Mouse (Mus musculus): ENCODE measurements at regions not wholly inside any gene's neighbourhood (a gene's known extent, or its start where the extent isn't known, plus 50 kb on each side); places are given as distances from the start of the nearest gene placed in this dataset.

DNA sequence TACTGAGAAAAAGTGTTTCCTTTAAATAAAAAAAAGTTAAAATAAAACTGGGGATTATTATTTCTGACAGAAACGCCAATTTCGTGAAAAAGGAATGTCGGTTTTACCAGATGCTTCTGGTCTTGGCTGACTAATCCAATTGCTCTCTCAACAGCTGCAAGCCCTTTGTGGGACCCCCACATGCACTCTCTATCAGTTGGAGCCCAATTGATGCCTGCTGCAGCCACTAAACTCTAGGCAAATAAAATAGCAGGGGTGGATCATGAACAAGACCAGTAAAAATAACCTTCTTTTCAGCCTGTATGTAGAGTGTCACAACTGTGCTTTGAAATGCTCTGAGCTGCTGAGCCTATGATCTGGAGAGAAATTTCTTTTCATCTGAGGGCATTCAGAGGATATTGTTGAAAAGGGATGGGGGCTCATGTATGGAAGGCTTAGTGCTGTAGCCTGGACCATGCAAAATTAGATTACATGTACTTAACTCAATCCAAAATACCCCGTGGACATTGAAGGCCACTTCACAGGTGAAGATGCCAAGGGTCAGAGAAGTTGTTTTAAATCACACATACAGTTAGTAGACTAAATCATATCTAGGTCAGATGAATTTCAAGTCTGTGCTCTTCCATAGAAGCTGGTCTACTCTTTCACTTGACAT is 117.0 kb upstream of the Cep162 start:
- H3K36me3 ChIP-seq (replicated peaks; ENCODE audit: low read length), result no peaks in the 10 kb centered on the region
- no peaks in the 10 kb centered on the region for H3K4me1 ChIP-seq
- H3K4me3 ChIP-seq (replicated peaks), result no peak overlapping the region
- H3K27me3 ChIP-seq (replicated peaks), result no peaks in the 10 kb centered on the region
- TF ChIP-seq FLI1 (IDR thresholded peaks at IDR 0.05; ENCODE audit: low read length), result no peak
- no peak for TF ChIP-seq GATA1 (IDR thresholded peaks at IDR 0.05; ENCODE audit: borderline replicate concordance, low read length)
- H3K9me3 ChIP-seq, result no peaks in the 10 kb centered on the region

DNA sequence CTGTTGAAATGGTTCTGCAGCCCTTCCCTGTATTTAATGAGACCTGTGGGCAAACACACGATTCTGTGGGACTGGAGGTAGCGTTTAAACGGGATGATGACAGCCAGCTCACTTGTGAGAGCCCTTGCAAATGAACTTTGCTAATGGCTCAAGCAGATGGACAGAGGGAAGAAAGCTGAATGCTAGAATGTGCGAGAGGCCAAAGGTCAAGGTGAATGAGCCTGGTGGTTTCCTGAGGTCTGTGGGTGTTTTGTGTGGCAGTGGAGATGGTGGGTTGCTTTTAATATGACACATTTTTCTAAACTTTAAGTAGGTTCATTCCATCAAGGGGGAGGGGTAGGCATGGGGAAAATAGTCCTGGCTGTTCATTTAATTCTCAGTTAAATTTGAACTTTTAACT is 113.7 kb upstream of the Cep162 start:
- Histone ChIP-seq H3K9me3 (0 out of 2 replicates have a peak, but pooled peaks cover 4% of the 10 kb centered on the region), H3K27me3 (replicated peaks) (no peaks in the 10 kb centered on the region), H3K4me3 (replicated peaks) (no peak overlapping the region), H3K4me1 (no peaks in the 10 kb centered on the region), H3K36me3 (replicated peaks; ENCODE audit: low read length) (no peaks in the 10 kb centered on the region)
- no peak for TF ChIP-seq FLI1 (IDR thresholded peaks at IDR 0.05; ENCODE audit: low read length)
- TF ChIP-seq GATA1 (IDR thresholded peaks at IDR 0.05; ENCODE audit: borderline replicate concordance, low read length), result no peak

DNA sequence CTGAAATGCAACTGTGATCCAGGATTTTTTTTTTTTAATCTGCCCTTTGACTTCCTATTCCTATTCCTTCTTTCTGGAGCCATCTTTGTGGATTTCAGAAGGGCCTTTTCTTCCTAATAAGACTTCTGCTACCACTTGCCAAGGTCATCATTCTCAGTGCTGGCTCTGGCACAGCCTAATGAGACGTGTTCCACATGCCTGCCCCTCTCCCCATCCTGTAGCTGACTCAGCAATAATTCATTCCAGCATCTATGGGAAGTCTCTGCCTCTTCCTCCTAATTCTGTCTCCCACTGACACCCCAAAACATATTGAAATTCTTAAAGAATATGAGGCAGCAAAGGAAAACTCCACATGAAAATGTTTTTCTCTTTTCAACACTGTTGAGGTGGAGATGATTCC is 91.7 kb upstream of the Cep162 start:
- Histone ChIP-seq H3K27me3 (replicated peaks) (no peaks in the 10 kb centered on the region), H3K36me3 (replicated peaks; ENCODE audit: low read length) (no peaks in the 10 kb centered on the region), H3K4me1 (no peaks in the 10 kb centered on the region), H3K4me3 (replicated peaks) (no peak overlapping the region), H3K9me3 (peaks cover 20% of the 10 kb centered on the region; the same call in 1 of the 2 replicates)
- TF ChIP-seq FLI1 (IDR thresholded peaks at IDR 0.05; ENCODE audit: low read length) (no peak), GATA1 (IDR thresholded peaks at IDR 0.05; ENCODE audit: borderline replicate concordance, low read length) (no peak)

DNA sequence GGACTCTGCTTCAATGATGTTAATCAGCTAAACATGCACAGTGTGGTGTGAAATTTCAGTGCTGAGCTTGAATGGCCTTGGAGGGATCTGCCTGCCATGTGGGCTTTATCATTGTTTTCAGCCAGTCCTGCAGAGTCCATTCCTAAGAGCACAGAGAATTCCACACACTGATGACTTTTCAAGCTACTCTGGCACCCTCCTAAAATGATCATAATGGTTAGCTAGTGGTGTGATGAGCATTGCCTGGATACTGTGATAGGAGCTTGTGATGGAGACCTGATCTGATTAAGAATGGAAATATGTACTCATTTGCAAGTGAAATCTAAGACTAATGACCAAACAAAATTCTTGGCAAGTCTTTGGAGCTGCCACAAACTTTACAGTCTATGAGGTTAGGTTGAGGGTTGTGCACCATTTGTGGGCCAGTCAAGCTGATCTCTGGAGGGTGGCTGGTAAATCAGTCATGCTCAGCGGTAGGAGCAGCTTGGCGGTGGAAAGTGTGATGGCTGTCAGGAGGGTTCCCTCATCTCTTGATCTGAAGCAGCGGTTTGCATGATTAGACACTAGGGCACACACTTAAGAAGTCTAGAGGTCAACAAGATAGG is 91.0 kb upstream of the Cep162 start:
- H3K27me3 ChIP-seq (replicated peaks), result no peaks in the 10 kb centered on the region
- H3K4me3 ChIP-seq (replicated peaks), result no peak overlapping the region
- H3K36me3 ChIP-seq (replicated peaks; ENCODE audit: low read length), result no peaks in the 10 kb centered on the region
- no peaks in the 10 kb centered on the region for H3K4me1 ChIP-seq
- peaks cover 20% of the 10 kb centered on the region; the same call in 1 of the 2 replicates for H3K9me3 ChIP-seq
- TF ChIP-seq GATA1 (IDR thresholded peaks at IDR 0.05; ENCODE audit: borderline replicate concordance, low read length), result no peak
- TF ChIP-seq FLI1 (IDR thresholded peaks at IDR 0.05; ENCODE audit: low read length), result no peak

DNA sequence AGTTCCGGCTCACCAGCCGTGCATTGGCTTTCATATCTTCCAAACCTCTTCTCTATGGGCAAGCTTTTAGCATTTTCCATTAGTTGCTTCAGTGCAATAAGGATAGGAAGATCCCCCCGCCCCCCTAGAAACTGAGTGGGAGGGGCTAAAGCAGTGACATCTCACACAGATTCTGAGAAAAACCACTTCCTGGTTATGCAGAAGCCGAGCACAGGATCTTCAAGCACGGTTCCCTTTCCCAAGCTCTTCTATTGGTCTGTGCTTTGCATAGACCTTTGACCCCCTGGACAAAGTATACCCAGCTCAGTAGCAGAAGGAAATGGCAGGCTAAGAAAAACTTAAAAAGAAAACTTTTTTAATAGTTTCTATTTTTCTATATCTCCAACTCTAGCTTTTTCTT is 86.1 kb upstream of the Cep162 start:
- H3K36me3 ChIP-seq (replicated peaks; ENCODE audit: low read length), result no peaks in the 10 kb centered on the region
- H3K4me1 ChIP-seq, result no peaks in the 10 kb centered on the region
- H3K27me3 ChIP-seq (replicated peaks), result no peaks in the 10 kb centered on the region
- H3K4me3 ChIP-seq (replicated peaks), result no peak overlapping the region
- H3K9me3 ChIP-seq, result peaks cover 5% of the 10 kb centered on the region; the same call in 1 of the 2 replicates
- TF ChIP-seq FLI1 (IDR thresholded peaks at IDR 0.05; ENCODE audit: low read length), result no peak

DNA sequence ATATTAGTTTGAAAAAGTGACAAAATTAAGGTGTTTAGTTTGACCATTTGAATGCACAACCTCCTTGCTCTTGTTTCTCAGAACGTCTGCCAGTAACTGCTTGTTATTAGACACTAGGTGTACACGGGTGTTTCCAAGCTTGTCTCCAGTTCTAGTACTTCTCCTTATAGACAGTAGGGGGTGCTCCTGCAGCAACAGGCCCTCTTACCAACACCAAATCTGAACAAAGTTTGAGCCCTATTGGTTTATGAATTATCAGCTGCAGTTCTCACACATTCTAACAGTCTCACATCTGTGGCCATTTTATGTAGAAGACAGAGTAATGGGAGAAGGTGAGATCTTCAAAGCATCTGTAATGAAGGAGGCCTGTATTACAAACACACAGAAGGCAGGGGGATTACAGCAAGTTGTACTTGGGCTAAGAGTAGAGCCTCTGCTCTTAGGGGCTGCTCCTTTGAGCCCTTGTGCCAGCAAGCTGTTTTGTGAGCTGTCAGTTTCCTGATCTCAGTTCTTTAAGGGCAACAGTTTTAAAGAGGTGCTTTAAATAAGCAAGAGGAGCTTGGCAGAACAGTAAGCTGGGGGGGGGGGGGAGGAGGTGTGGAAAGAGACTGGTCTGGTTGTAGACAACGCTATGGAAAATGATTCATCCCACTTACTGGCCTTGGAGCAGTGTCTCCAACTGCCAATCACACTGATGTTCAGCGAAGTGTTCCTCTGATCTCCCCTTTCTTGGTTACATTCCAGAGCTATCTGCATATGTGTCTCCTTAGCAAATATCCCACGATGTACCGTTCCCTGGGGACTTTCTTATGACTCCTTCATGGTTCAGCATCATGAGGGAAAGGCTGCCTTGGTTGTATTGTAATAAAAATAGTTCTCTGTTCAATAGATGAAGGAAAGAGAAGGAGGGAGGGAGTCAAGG is 71.3 kb upstream of the Cep162 start:
- no peaks in the 10 kb centered on the region for H3K27me3 ChIP-seq (replicated peaks)
- H3K4me3 ChIP-seq (replicated peaks), result no peak overlapping the region
- no peaks in the 10 kb centered on the region for H3K9me3 ChIP-seq
- no peaks in the 10 kb centered on the region for H3K4me1 ChIP-seq
- TF ChIP-seq GATA1 (IDR thresholded peaks at IDR 0.05; ENCODE audit: borderline replicate concordance, low read length) (no peak), FLI1 (IDR thresholded peaks at IDR 0.05; ENCODE audit: low read length) (no peak)
- H3K36me3 ChIP-seq (replicated peaks; ENCODE audit: low read length), result no peaks in the 10 kb centered on the region

DNA sequence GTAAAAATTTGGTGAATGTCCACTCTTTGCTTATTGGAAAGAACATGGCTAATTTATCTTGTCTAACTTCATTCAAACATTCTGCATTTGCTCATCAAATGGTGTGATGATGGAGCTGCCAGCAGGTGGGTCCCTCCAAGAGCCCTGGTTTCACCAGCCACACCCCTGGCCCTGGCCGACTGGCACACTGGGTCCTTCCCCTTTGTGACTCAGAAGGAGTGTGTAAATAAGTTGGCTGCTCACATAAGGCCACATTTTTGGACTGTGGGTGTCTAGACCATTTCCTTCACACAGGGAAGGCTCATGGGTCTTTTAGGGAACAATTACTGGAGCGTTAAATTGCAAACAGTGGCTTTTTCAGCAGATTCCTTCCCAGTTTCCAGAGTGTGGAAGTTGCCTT is 68.4 kb upstream of the Cep162 start:
- Histone ChIP-seq H3K36me3 (replicated peaks; ENCODE audit: low read length) (no peaks in the 10 kb centered on the region), H3K27me3 (replicated peaks) (no peaks in the 10 kb centered on the region), H3K4me1 (no peaks in the 10 kb centered on the region), H3K4me3 (replicated peaks) (no peak overlapping the region), H3K9me3 (peaks cover 8% of the 10 kb centered on the region)
- TF ChIP-seq GATA1 (IDR thresholded peaks at IDR 0.05; ENCODE audit: borderline replicate concordance, low read length), result no peak
- TF ChIP-seq FLI1 (IDR thresholded peaks at IDR 0.05; ENCODE audit: low read length), result no peak

DNA sequence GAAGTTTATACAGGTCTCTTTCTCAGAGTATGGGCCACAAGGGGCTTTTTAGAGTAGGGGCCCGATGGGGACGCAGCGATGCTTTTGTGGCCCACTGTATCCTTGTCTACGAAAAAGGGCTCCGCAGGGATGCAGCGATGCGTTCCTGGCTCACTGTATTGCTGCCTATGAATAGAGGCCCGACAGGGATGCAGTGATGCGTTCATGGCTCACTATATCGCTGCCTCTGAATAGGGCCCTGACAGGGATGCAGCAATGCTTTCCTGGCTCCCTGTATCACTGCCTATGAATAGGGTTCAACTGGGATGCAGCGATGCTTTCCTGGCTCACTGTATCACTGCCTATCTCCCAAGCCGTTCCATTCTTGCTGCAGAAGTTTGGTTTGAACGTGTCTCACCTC is 65.4 kb upstream of the Cep162 start:
- H3K36me3 ChIP-seq (replicated peaks; ENCODE audit: low read length), result no peaks in the 10 kb centered on the region
- TF ChIP-seq GATA1 (IDR thresholded peaks at IDR 0.05; ENCODE audit: borderline replicate concordance, low read length) (no peak), FLI1 (IDR thresholded peaks at IDR 0.05; ENCODE audit: low read length) (no peak)
- H3K4me1 ChIP-seq, result no peaks in the 10 kb centered on the region
- H3K27me3 ChIP-seq (replicated peaks), result no peaks in the 10 kb centered on the region
- no peak overlapping the region for H3K4me3 ChIP-seq (replicated peaks)
- peaks cover 8% of the 10 kb centered on the region for H3K9me3 ChIP-seq

DNA sequence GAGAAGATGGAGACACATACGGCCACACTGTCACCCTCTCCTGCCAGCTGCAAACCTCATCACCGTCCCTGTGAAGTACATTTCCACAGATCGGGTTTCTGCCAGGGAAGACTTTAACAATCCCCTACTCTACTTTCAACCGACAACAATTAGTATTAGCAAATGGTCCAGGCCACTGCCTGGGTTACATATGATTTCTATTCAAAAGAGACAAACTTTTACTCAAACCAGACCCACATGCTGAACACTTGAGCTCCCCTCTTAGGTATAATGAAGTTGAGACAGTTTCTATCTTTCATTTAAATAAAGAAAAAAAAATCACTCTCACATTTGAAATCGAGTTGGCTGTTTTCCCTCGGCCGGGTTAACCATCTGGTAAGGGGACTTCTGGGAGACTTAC is 63.4 kb upstream of the Cep162 start:
- no peak overlapping the region for H3K4me3 ChIP-seq (replicated peaks)
- peaks cover 11% of the 10 kb centered on the region for H3K9me3 ChIP-seq
- TF ChIP-seq FLI1 (IDR thresholded peaks at IDR 0.05; ENCODE audit: low read length) (no peak), GATA1 (IDR thresholded peaks at IDR 0.05; ENCODE audit: borderline replicate concordance, low read length) (no peak)
- no peaks in the 10 kb centered on the region for H3K27me3 ChIP-seq (replicated peaks)
- H3K4me1 ChIP-seq, result no peaks in the 10 kb centered on the region
- no peaks in the 10 kb centered on the region for H3K36me3 ChIP-seq (replicated peaks; ENCODE audit: low read length)

DNA sequence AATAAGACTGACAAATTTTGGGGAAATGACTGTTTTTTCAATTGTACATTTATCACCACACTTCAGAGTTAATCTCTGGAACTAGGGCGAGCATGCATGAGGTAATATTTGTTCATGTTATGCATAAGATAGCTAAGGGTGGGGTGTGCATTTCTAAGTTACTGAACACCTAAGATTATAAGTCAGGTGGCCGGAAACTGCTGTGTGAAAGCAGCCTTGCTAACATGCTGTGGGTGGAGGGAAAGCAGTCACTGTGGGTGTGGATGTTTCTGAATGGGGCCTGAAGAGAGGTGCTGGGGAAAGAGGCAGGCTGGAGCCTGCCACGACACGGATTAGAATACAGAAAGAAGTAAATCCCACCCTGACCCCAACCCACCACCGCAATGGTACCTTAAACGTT is 54.8 kb upstream of the Cep162 start:
- H3K9me3 ChIP-seq, result 0 out of 2 replicates have a peak, but pooled peaks cover 3% of the 10 kb centered on the region
- no peaks in the 10 kb centered on the region for H3K36me3 ChIP-seq (replicated peaks; ENCODE audit: low read length)
- no peak for TF ChIP-seq GATA1 (IDR thresholded peaks at IDR 0.05; ENCODE audit: borderline replicate concordance, low read length)
- no peak for TF ChIP-seq FLI1 (IDR thresholded peaks at IDR 0.05; ENCODE audit: low read length)
- no peaks in the 10 kb centered on the region for H3K4me1 ChIP-seq
- H3K27me3 ChIP-seq (replicated peaks), result no peaks in the 10 kb centered on the region
- no peak overlapping the region for H3K4me3 ChIP-seq (replicated peaks)
